Mouse (Mus musculus) c-Kit-positive CD71-positive TER-119-negative erythroid progenitor cells, embryonic 14.5 days (primary cell): ENCODE results near the gene Sar1b.

Source experiments
- DNase-seq: peaks from one replicate; pipeline ENCODE4 v3.0.0-alpha.2; 2013; ENCODE audit warnings: low read depth

The Sar1b gene

GRCm38 (mm10) chr11:51831962-51832909 is 68.7 kb downstream of the Sar1b start:
- no peak for DNase-seq

- no peak for DNase-seq
Measured at GRCm38 (mm10) chr11:51832992-51833391, 69.5 kb downstream of the Sar1b start.

- DNase-seq = no peak
Measured at GRCm38 (mm10) chr11:51833393-51834066, 70.0 kb downstream of the Sar1b start.

- no peak for DNase-seq
Measured at GRCm38 (mm10) chr11:51834067-51834411, 70.6 kb downstream of the Sar1b start.

- DNase-seq = no peak
Measured at GRCm38 (mm10) chr11:51835598-51835997, 72.1 kb downstream of the Sar1b start.

- no peak for DNase-seq
Measured at GRCm38 (mm10) chr11:51836506-51836905, 73.0 kb downstream of the Sar1b start.

- DNase-seq = no peak
Measured at GRCm38 (mm10) chr11:51837164-51838153, 74.0 kb downstream of the Sar1b start.

GRCm38 (mm10) chr11:51839106-51839505 is 75.6 kb downstream of the Sar1b start:
- no peak for DNase-seq

GRCm38 (mm10) chr11:51839973-51840372 is 76.5 kb downstream of the Sar1b start:
- DNase-seq = no peak

GRCm38 (mm10) chr11:51840657-51841056 is 77.2 kb downstream of the Sar1b start:
- DNase-seq = no peak

- DNase-seq = no peak
Measured at GRCm38 (mm10) chr11:51841149-51841548, 77.7 kb downstream of the Sar1b start.
